Mouse (Mus musculus) common myeloid progenitor, adult 5-6 weeks (primary cell): ENCODE data around the gene Gm49486. TPM values are rescaled to one million over a fixed set of nuclear protein-coding genes. Genes with fewer than 3 reads are reported as not detected.

Source experiments
- ATAC-seq: replicated peaks from 2 replicates; pipeline ENCODE4 v1.8.0; 2016; ENCODE audit warnings: low read depth, mild to moderate bottlenecking, moderate TSS enrichment, inconsistent platforms; ENCODE audit not compliant: poor library complexity, severe bottlenecking
- total RNA-seq: library from RNA; stranded (forward); fragments of 200-1000, 187-1606 nt; gene quantifications from 2 replicates; pipeline ENCODE4 v1.2.3, GENCODE M21; 2017

Gm49486 gene
- total RNA-seq, 1 experiment from 2014 or later: not detected

DNA sequence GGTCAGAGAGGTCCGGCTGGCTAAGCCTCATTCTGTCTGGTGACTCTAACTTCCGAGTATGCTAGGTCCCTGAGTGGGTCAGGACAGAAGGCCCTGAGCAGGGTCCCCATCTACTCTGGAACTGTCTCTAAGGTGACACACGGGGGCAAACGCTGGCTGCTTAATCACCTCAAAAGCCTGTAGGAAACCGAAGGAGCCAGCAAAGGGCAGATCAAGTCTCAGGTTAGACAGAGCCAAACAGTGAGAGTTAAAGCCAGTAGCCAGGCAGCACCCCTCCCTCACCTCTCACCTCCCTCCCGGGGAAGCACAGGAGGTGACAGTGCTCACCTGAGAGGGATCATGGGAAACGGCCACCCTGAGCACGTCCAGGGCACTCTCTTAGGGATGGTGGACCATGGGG lies 74.5 kb downstream of the Gm49486 start:
- ATAC-seq: no peak

DNA sequence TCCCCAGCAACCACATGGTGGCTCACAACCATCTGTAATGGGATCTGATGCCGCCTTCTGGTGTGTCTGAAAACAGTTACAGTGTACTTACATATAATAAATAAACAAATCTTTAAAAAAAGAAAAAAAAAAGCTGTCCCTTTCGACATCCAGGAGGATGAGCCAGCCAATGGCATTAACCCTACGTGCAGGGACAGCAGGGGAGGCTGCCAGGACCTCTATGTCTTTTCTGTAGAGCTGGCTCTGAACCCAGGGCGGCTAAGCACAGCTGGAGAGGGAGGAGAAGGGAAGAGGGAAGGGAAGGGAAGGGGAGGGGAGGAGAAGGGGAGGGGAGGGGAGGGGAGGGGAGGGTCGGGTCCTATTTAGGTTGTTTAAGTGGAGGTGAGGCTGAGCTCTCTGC lies 75.6 kb downstream of the Gm49486 start:
- no peak for ATAC-seq

DNA sequence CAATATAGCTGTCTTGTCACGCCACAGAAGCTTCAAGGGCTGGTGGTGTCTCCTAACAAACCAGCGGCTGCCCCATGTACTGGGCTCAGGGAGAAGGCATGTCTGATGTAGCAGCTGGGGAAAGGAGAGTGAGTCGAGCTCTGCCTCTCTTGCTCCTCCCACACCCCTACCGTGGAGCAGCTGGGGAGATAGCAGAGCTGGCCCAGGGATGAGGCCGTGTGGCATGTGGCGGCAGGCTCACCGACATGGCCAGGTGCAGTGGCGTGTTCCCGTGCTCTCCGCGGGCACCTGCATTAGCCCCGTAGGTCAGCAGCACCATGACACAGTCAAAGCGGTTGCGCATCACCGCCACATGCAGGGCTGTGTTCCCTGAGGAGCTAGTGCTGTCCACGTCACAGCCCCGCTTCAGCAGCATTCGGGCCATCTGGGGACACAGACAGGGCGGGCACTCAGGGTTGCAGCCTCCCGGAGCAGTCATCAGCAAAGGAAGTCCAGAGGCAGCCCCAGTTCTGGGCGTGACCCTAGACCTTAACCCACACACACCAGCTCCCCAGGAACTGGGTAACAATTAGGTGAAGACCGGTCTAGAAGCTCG lies 76.9 kb downstream of the Gm49486 start:
- ATAC-seq: no peak

Other genes with a start within 250 kb of the Gm49486 start
- 53.4 and 60.7 TPM in 2 replicates for gene H1f0, start 200.9 kb upstream of the Gm49486 start, total RNA-seq
- 1.4 and 3.5 TPM in 2 replicates for gene Galr3, start 187.5 kb upstream of the Gm49486 start, total RNA-seq
- gene Ankrd54, start 166.5 kb upstream of the Gm49486 start, total RNA-seq: 12.0 and 18.3 TPM in 2 replicates
- gene Eif3l, start 154.2 kb upstream of the Gm49486 start, total RNA-seq: 227 and 237 TPM in 2 replicates
- 2.3 and 2.5 TPM in 2 replicates for gene Micall1, start 120.5 kb upstream of the Gm49486 start, total RNA-seq
- gene Polr2f, start 88.4 kb upstream of the Gm49486 start, total RNA-seq: 72.3 and 128 TPM in 2 replicates
- 0.14 TPM in 1 of 2 replicates, not detected in the other for gene 1700088E04Rik, start 88.1 kb upstream of the Gm49486 start, total RNA-seq
- not detected in 2 replicates for gene Sox10, start 64.2 kb upstream of the Gm49486 start, total RNA-seq
- 11.3 and 13.0 TPM in 2 replicates for gene Pick1, start 218 bp upstream of the Gm49486 start, total RNA-seq
- gene Slc16a8, start 25.4 kb downstream of the Gm49486 start, total RNA-seq: not detected in 2 replicates
- not detected in 2 replicates for gene Baiap2l2, start 56.1 kb downstream of the Gm49486 start, total RNA-seq
- gene Pla2g6, start 99.0 kb downstream of the Gm49486 start, total RNA-seq: 7.8 and 16.9 TPM in 2 replicates
- gene Maff, start 117.2 kb downstream of the Gm49486 start, total RNA-seq: 5.8 and 11.7 TPM in 2 replicates
- 3.4 and 4.2 TPM in 2 replicates for gene Tmem184b, start 174.2 kb downstream of the Gm49486 start, total RNA-seq
- 40.3 and 46.5 TPM in 2 replicates for gene Csnk1e, start 226.2 kb downstream of the Gm49486 start, total RNA-seq